Mouse (Mus musculus) kidney, embryonic 15.5 days (tissue): ENCODE measurements at regions not wholly inside any gene's neighbourhood (a gene's known extent, or its start where the extent isn't known, plus 50 kb on each side); places are given as distances from the start of the nearest gene placed in this dataset.

Experiments used
- ATAC-seq: fragments of 200-750 bp; cut with Nextera tagmentation; replicated peaks from 2 replicates; pipeline ENCODE4 v1.8.0; 2017; ENCODE audit warnings: moderate TSS enrichment; ENCODE audit not compliant: low FRiP score
- H3K27ac ChIP-seq: fragments of 300-500 bp; sonication (generic); 2 replicates; pipeline ENCODE4 v1.5.1; 2015; ENCODE audit warnings: mild to moderate bottlenecking, inconsistent platforms
- H3K27me3 ChIP-seq: fragments of 300-500 bp; sonication (generic); 2 replicates; pipeline ENCODE4 v1.6.1; 2015; ENCODE audit warnings: inconsistent platforms
- H3K36me3 ChIP-seq: fragments of 300-500 bp; sonication (generic); 2 replicates; pipeline ENCODE4 v1.6.1; 2015; ENCODE audit warnings: inconsistent platforms
- H3K4me1 ChIP-seq: fragments of 300-500 bp; sonication (generic); 2 replicates; pipeline ENCODE4 v1.6.1; 2015; ENCODE audit warnings: inconsistent platforms
- H3K4me2 ChIP-seq: fragments of 300-500 bp; sonication (generic); 2 replicates; pipeline ENCODE4 v1.6.1; 2015; ENCODE audit warnings: moderate library complexity, mild to moderate bottlenecking, inconsistent platforms
- H3K4me3 ChIP-seq: fragments of 300-500 bp; sonication (generic); replicated peaks from 2 replicates; pipeline ENCODE4 v1.5.1; 2015; ENCODE audit warnings: mild to moderate bottlenecking, inconsistent platforms
- H3K9ac ChIP-seq: fragments of 300-500 bp; sonication (generic); 2 replicates; pipeline ENCODE4 v1.6.1; 2015; ENCODE audit warnings: mild to moderate bottlenecking, inconsistent platforms
- H3K9me3 ChIP-seq: fragments of 300-500 bp; sonication (generic); replicated peaks from 2 replicates; pipeline ENCODE4 v1.6.1; 2016; ENCODE audit warnings: inconsistent platforms
- WGBS: fragments of 180-500 bp; shearing (Covaris S2); methylation state at CpG from one replicate; pipeline ENCODE4 v1.1.7; 2015; ENCODE audit warnings: mixed read lengths; 5-methylcytosine and 5-hydroxymethylcytosine counted together

DNA sequence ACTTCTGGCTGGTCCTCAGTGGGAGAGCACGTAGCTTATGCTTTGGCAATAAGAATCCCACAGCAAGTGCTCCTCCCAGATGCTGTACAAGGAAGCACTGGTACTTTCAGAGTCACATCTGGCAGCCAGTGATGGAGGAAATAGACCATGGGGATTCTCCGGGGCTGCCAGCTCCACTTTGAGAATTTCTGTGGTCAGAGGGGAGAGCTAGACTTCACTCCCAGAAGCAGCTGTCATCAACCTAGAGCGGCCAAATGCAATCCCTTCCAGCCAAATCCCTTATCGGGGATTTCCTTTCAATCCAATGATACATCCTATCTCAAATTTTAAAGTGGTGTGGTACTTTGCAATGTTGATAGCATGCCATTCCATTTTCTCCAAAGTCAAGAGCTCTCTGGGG lies 1474.1 kb upstream of the Flrt2 start:
- Histone ChIP-seq H3K27me3 (no peaks in the 10 kb centered on the region), H3K27ac (no peak overlapping the region), H3K36me3 (no peaks in the 10 kb centered on the region), H3K4me2 (no peak overlapping the region), H3K4me3 (no peak overlapping the region), H3K4me1 (no peaks in the 10 kb centered on the region), H3K9me3 (no peaks in the 10 kb centered on the region), H3K9ac (no peak overlapping the region)
- ATAC-seq, result no peak
- 82% methylated on average over 4 of the region's 4 CpGs for WGBS

DNA sequence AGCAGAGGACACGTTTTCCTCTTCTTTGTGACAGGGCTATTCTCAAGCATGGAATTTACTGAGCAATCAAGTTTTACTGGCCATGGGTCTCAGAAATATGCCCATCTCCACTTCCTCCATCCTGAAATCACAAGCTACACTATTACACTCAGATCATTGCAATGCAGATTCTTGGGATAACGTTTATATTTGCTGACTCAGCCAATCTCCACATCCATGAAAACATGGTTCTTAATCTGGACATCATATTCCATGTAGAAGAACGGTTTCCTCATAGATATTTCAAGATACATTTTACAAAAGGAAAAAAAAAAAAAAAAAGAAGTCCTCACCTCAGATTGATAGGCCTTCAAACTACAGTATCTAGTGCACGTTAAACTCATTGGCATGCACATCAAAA lies 1462.1 kb upstream of the Flrt2 start:
- Histone ChIP-seq H3K9ac (no peak overlapping the region), H3K4me3 (no peak overlapping the region), H3K9me3 (no peaks in the 10 kb centered on the region), H3K27me3 (no peaks in the 10 kb centered on the region), H3K36me3 (no peaks in the 10 kb centered on the region), H3K4me2 (no peak overlapping the region), H3K4me1 (no peaks in the 10 kb centered on the region), H3K27ac (no peak overlapping the region)
- 89% methylated on average over 4 of the region's 4 CpGs for WGBS
- ATAC-seq, result no peak

DNA sequence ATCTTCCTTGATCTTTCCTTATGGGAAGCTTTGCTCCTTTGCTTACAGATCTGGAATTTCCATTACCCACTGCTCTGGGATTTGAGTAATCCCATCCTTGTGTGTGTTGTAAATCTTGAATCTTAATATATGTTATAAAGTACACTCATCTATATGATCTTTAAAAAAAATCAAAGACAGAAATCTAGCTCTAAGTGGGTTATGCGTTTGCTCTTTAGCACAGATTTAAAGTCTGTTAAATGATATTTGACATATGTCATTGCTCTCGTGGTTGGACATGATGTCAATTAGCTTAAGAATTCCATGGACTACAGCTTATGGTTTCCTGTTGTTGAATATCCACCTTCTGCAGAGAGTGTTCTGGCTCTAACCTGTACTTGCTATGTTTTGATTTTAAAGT lies 1446.7 kb upstream of the Flrt2 start:
- WGBS, result 56% methylated on average over 2 of the region's 2 CpGs
- H3K9ac ChIP-seq, result no peak overlapping the region
- H3K27ac ChIP-seq, result no peak overlapping the region
- no peak overlapping the region for H3K4me3 ChIP-seq
- H3K4me2 ChIP-seq, result no peak overlapping the region
- no peaks in the 10 kb centered on the region for H3K36me3 ChIP-seq
- no peaks in the 10 kb centered on the region for H3K4me1 ChIP-seq
- ATAC-seq, result no peak
- H3K27me3 ChIP-seq, result no peaks in the 10 kb centered on the region
- H3K9me3 ChIP-seq, result no peaks in the 10 kb centered on the region

DNA sequence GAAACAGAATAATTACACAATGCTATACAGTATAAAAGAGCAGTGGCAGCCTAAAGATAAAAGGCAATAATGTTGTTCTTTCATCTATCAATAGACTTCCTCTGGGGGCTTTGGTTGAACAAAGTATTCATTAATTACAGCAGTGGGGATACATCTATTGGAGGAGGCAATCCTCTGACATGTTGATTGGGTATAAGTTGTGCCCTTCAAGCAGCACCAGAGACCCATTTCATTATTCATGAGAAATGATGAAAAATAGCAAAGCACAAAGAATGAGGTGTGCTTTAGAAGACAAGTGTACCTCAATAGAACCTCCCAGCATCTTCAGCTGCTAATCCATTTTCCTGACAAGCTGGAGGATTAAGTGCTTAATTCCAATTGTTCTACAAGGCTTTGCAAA lies 1444.7 kb upstream of the Flrt2 start:
- no peaks in the 10 kb centered on the region for H3K9me3 ChIP-seq
- ATAC-seq, result no peak

DNA sequence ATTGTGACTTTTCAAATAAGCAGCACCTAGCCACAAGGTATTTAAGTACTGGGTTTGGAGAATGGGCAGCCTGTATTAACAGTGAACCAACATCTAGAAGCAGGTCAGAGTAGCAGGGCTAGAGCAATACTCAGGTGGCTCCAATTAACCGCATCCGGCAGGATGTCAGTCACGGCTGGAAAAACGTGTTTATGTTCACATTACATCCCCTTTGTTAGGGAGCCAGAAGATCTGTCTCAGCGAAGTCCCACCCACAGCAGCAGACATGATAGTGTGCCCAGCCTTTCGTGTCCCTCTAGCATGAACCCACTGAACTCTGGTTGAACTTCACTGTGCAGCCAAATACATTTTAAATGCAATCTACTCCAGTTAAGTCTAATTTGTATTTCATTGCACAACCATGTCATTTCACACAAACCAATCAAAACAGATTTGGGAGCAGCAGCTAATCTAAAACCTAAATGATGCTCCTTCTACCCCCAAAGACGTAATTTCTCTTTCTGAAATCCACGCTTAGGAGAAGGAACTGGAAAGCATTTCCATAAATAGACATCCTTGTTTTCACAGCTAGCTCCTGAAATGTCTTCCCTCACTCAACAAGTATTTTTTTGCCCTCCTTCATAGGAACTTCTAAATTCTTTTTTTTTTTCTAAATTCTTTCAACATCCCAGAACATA lies 1438.9 kb upstream of the Flrt2 start:
- Histone ChIP-seq H3K27ac (no peak overlapping the region), H3K9me3 (no peaks in the 10 kb centered on the region), H3K27me3 (no peaks in the 10 kb centered on the region), H3K4me2 (no peak overlapping the region), H3K9ac (no peak overlapping the region), H3K36me3 (no peaks in the 10 kb centered on the region), H3K4me1 (no peaks in the 10 kb centered on the region), H3K4me3 (no peak overlapping the region)
- 21% methylated on average over 8 of the region's 8 CpGs for WGBS
- peak; percentile 71 for ATAC-seq

More for the DNA sequence above, 1444.7 kb upstream of the Flrt2 start:
- H3K4me3 ChIP-seq, result no peak overlapping the region
- no peak overlapping the region for H3K27ac ChIP-seq
- no peaks in the 10 kb centered on the region for H3K4me1 ChIP-seq
- no peaks in the 10 kb centered on the region for H3K27me3 ChIP-seq
- H3K36me3 ChIP-seq, result no peaks in the 10 kb centered on the region
- H3K9ac ChIP-seq, result no peak overlapping the region
- no peak overlapping the region for H3K4me2 ChIP-seq

DNA sequence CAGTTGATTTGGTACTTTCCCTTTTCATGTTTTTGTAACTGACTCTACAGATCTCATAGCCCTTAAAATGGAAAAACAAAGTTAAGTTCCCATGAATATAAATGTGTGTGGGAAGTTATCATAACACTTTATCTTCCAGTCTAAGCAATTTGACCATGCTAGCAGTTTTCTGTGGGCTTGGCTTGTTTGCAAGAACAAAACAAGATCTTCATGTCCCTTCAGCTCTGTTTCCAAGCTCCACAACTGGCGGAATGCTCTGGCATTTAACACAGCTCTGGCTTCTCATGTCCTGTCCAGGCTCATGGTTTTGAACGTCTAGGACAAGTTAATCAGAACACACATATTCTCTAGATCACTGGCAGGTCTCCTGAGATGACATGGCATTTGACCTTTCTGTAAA lies 1411.1 kb upstream of the Flrt2 start:
- ATAC-seq, result no peak
- no peaks in the 10 kb centered on the region for H3K4me1 ChIP-seq
- no peak overlapping the region for H3K4me3 ChIP-seq
- no peaks in the 10 kb centered on the region for H3K36me3 ChIP-seq
- H3K27ac ChIP-seq, result no peak overlapping the region
- H3K4me2 ChIP-seq, result no peak overlapping the region
- no peak overlapping the region for H3K9ac ChIP-seq
- no peaks in the 10 kb centered on the region for H3K9me3 ChIP-seq
- WGBS, result 76% methylated on average over 2 of the region's 2 CpGs
- H3K27me3 ChIP-seq, result no peaks in the 10 kb centered on the region

DNA sequence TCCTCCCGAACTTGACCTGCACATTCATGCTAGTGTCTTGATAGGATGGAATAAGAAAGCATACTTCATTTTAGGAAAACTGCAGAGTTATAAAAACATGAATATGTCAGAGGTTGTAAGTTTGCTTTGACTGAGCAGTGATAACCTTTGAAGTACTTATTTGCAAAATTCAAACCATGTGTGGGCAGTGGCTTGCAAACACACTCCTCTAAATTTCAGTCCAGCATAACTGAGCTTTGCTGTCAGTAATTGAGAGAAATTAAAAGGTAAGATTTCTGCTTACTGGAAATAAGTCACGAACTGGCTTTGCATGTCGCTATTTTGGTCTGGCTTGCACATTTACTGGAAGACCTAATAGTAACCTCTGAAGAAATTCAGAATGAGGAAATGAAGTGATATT lies 1409.1 kb upstream of the Flrt2 start:
- Histone ChIP-seq H3K4me3 (no peak overlapping the region), H3K27me3 (no peaks in the 10 kb centered on the region), H3K4me2 (no peak overlapping the region), H3K36me3 (no peaks in the 10 kb centered on the region), H3K9ac (no peak overlapping the region), H3K4me1 (no peaks in the 10 kb centered on the region), H3K27ac (no peak overlapping the region), H3K9me3 (no peaks in the 10 kb centered on the region)
- 68% methylated on average over 3 of the region's 3 CpGs for WGBS
- ATAC-seq, result no peak

DNA sequence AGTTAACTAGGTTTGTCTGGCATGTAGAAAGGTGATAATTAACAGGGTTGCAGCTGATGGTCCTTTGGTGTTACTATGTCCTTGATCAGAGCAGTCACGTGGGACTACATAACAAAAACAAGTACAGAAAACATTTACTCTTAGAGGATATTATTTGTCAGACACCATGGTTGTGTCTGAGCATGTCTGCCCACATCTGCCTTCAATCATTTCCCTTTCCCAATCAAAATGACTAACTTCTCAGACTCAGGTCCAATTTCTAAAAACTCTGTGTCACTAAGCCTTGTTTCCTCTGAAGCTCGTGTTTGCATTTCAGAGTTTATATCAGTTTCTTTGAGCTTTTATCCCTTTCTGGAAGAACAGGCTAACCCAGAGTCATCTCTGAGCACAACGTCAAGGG lies 1408.5 kb upstream of the Flrt2 start:
- H3K27me3 ChIP-seq, result no peaks in the 10 kb centered on the region
- H3K4me2 ChIP-seq, result no peak overlapping the region
- H3K27ac ChIP-seq, result no peak overlapping the region
- no peaks in the 10 kb centered on the region for H3K36me3 ChIP-seq
- no peak overlapping the region for H3K9ac ChIP-seq
- WGBS, result 78% methylated on average over 3 of the region's 3 CpGs
- H3K4me3 ChIP-seq, result no peak overlapping the region
- H3K4me1 ChIP-seq, result no peaks in the 10 kb centered on the region
- H3K9me3 ChIP-seq, result no peaks in the 10 kb centered on the region
- no peak for ATAC-seq

DNA sequence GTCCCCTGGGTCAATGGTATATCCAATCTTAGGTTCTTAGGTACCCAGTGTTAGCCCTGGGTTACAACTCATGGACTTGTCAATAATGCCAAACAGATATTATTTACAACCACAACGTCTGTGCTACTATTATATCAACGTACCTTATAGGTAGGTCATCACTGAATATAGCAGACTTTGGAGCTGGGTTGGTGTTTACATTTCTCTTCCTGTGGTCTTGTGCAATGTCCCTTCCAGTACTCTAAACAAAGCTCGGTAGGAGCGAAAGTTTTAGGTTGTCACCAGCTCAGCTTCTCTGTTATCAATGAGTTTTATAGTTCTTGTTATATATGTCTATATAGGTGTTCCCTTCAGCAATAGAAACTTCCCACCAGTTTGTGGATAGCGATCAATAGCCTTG lies 1394.2 kb upstream of the Flrt2 start:
- no peak for ATAC-seq
- Histone ChIP-seq H3K27ac (no peak overlapping the region), H3K4me1 (no peaks in the 10 kb centered on the region), H3K27me3 (no peaks in the 10 kb centered on the region), H3K9me3 (no peaks in the 10 kb centered on the region), H3K36me3 (no peaks in the 10 kb centered on the region), H3K4me3 (no peak overlapping the region), H3K9ac (no peak overlapping the region), H3K4me2 (no peak overlapping the region)
- WGBS, result 92% methylated on average over 5 of the region's 5 CpGs

DNA sequence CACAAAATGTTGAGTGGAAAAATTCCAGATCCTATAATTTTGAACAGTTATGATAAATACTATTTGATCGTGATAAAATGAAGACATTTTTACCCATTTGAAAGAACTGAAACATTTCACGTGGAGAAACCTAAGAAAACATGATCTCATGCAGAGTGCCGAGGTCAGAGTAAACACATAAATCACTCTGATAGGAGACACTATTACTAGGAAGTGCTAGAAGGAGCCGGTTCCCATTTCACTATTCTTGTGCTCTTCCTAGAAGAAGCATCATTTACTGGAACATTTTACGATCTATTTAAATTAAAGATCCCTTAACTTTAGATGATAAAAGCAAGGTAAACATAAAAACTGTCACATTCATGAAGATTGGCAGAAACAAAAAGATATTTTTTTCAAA lies 1359.7 kb upstream of the Flrt2 start:
- 0 out of 2 replicates have a peak, but pooled peaks have one; percentile 66 for ATAC-seq
- 22% methylated on average over 5 of the region's 5 CpGs for WGBS
- no peak overlapping the region for H3K9ac ChIP-seq

DNA sequence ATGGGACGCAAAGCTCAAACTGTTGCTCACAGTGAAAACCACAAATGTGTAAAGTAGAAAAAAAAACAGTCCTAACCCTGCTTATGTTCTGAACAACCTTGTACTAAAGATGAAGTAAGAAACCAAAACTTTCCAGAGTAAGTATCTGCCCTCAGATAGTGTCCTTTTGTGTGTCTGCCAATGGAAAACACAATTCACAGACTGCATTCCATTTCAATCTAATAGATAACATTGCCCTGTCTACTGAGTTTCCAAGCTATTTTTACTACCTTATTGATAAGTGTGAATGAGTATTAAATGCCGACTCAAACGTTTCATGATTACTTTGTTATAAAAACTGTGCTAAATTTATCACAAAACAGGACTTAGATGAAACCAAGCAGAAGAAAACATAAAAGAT lies 1357.4 kb upstream of the Flrt2 start:
- Histone ChIP-seq H3K9me3 (no peaks in the 10 kb centered on the region), H3K4me3 (no peak overlapping the region), H3K27ac (no peak overlapping the region), H3K36me3 (no peaks in the 10 kb centered on the region), H3K9ac (no peak overlapping the region), H3K4me2 (no peak overlapping the region), H3K27me3 (no peaks in the 10 kb centered on the region), H3K4me1 (no peaks in the 10 kb centered on the region)
- no peak for ATAC-seq
- 81% methylated on average over 3 of the region's 3 CpGs for WGBS

More for the DNA sequence above, 1359.7 kb upstream of the Flrt2 start:
- Histone ChIP-seq H3K4me2 (no peak overlapping the region), H3K4me3 (no peak overlapping the region), H3K9me3 (no peaks in the 10 kb centered on the region), H3K4me1 (no peaks in the 10 kb centered on the region), H3K27ac (no peak overlapping the region), H3K27me3 (no peaks in the 10 kb centered on the region), H3K36me3 (no peaks in the 10 kb centered on the region)

DNA sequence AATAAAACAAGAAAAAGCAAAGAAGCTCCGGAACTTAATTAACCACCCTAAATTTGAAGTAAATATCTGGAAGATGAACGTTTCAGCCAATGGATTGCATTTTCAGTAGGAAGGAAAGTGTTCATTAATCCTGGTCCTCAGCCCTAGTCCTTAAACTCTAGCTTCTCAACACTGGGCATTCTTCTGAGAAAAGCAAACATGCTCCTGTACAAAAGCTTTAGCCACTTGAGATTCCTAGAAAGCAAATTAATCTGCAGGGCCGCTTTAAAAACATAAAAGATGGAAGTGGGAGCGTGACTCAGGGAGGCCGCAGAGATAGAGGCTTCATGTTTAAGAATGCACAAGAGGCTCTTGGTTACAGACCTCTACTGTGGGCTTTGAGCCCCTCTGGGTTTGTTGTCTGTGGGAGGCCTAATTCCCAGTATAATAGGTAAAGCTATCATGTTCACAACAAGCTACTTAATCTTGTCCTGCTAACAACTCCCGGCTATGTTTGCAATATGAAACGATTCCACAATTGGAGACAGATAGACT lies 1342.3 kb upstream of the Flrt2 start:
- Histone ChIP-seq H3K27me3 (no peaks in the 10 kb centered on the region), H3K4me3 (no peak overlapping the region), H3K9me3 (no peaks in the 10 kb centered on the region), H3K9ac (no peak overlapping the region), H3K27ac (no peak overlapping the region), H3K4me1 (no peaks in the 10 kb centered on the region), H3K36me3 (no peaks in the 10 kb centered on the region), H3K4me2 (no peak overlapping the region)
- WGBS, result 44% methylated on average over 7 of the region's 7 CpGs
- ATAC-seq, result 0 out of 2 replicates have a peak, but pooled peaks have one; percentile 36

DNA sequence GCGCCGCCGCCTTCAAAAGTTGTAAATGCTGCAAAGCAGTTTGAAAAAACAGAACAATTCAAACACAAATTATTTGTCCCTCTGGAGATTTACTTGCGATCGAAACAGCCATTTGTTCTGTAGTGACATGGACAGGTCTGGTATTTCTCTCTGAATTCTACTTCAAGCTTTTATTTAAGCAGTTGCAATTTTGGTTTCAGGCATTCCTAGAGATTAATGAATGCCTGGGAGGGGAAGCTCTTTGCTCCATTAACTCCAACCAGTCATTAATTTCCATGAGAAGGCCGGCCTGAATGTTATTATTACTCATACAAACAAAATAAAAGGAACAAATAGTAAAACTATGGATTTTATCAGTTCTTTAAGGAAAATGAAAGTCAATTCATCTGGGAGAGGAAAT lies 1327.8 kb upstream of the Flrt2 start:
- H3K9ac ChIP-seq, result no peak overlapping the region
- peak overlapping the region; percentile 39 for H3K4me2 ChIP-seq
- no peaks in the 10 kb centered on the region for H3K36me3 ChIP-seq
- no peak overlapping the region for H3K27ac ChIP-seq
- 16% methylated on average over 6 of the region's 6 CpGs for WGBS
- ATAC-seq, result 0 out of 2 replicates have a peak, but pooled peaks have one; percentile 15
- no peaks in the 10 kb centered on the region for H3K27me3 ChIP-seq
- H3K4me3 ChIP-seq, result no peak overlapping the region
- no peaks in the 10 kb centered on the region for H3K9me3 ChIP-seq
- H3K4me1 ChIP-seq, result 0 out of 2 replicates have a peak, but pooled peaks cover 3% of the 10 kb centered on the region
